Mouse (Mus musculus): Measurements from ENCODE around the gene Esp23. TPM values are rescaled to one million over a fixed set of nuclear protein-coding genes. Genes with fewer than 3 reads are reported as not detected.
"Not testable (repeated sequence)": the region's sequence is repeated elsewhere in the genome, so short reads cannot be mapped to it uniquely, and the experiment has no call there.

The Esp23 gene
- not detected in 2 replicates for polyA plus RNA-seq (2012; rRNA removed)

- DNase-seq (ENCODE audit: low spot score), result no peak
Observed at GRCm38 (mm10) chr17:39076937-39077336, at the start of gene Esp23. Esp23 (minus strand) TSS chr17:39077037.

- not testable (repeated sequence) for DNase-seq (ENCODE audit: low spot score)
Observed at GRCm38 (mm10) chr17:39107126-39107525, 30.3 kb upstream of the Esp23 start.

- DNase-seq (ENCODE audit: low spot score), result no peak
Observed at GRCm38 (mm10) chr17:39095034-39095433, 18.2 kb upstream of the Esp23 start, which contains the start of gene Esp22. Esp22 (plus strand) TSS chr17:39095334.

- DNase-seq (ENCODE audit: low spot score), result no peak
Observed at GRCm38 (mm10) chr17:39063641-39064040, 13.2 kb downstream of the Esp23 start.

GRCm38 (mm10) chr17:39043241-39043640 lies 33.6 kb downstream of the Esp23 start, which contains the start of gene Gm21903:
Gm21903 (minus strand) TSS chr17:39043341.
- no peak for DNase-seq (ENCODE audit: low spot score)

GRCm38 (mm10) chr17:39036395-39036794 lies 40.4 kb downstream of the Esp23 start, which contains the start of gene Esp24:
Esp24 (plus strand) TSS chr17:39036695.
- not testable (repeated sequence) for DNase-seq (ENCODE audit: low spot score)

Other genes starting within 250 kb of the Esp23 start
- not detected in 2 replicates for gene Esp24, start 40.3 kb downstream of the Esp23 start, polyA plus RNA-seq (2012; rRNA removed)
- not detected in 2 replicates for gene Gm21903, start 33.7 kb downstream of the Esp23 start, polyA plus RNA-seq (2012; rRNA removed)
- gene Esp22, start 18.3 kb upstream of the Esp23 start, polyA plus RNA-seq (2012; rRNA removed), result not detected in 2 replicates